Mouse (Mus musculus) MEL (cell line): Measurements from ENCODE around the gene Ern1. TPM values are rescaled to one million over a fixed set of nuclear protein-coding genes. Genes with fewer than 3 reads are reported as not detected.

Experiments used
- DNase-seq: peaks from one replicate; pipeline ENCODE4 v3.0.0; 2011; ENCODE audit warnings: low read depth, low spot score
- H3K27ac ChIP-seq: 2 replicates; pipeline ENCODE4 v1.5.1; 2012; ENCODE audit warnings: low read depth, mild to moderate bottlenecking, control low read depth, low read length, moderate library complexity; ENCODE audit not compliant: control insufficient read depth
- H3K27me3 ChIP-seq, 2 experiments: fragments of 150-350 bp in 1 of 2; sonication (generic) in 1 of 2; 2 replicates each; pipeline ENCODE4 v1.6.1; 2012; ENCODE audit warnings: low read length in 2 of 2, mild to moderate bottlenecking in 2 of 2, improper control_type of control experiment in 1 of 2, moderate library complexity in 1 of 2; ENCODE audit not compliant: insufficient read depth in 2 of 2, control insufficient read depth in 1 of 2
- H3K36me3 ChIP-seq, 2 experiments: 2 replicates each; pipeline ENCODE4 v1.6.1; 2012 to 2014; ENCODE audit warnings: low read length in 2 of 2, improper control_type of control experiment in 1 of 2, inconsistent platforms in 1 of 2, mild to moderate bottlenecking in 1 of 2; ENCODE audit not compliant: insufficient read depth in 2 of 2, control insufficient read depth in 1 of 2
- H3K4me1 ChIP-seq, 2 experiments: fragments of 150-350 bp in 1 of 2; sonication (generic) in 1 of 2; 2 replicates each; pipeline ENCODE4 v1.6.1; 2012; ENCODE audit warnings: low read length in 2 of 2, improper control_type of control experiment in 1 of 2, mild to moderate bottlenecking in 1 of 2; ENCODE audit not compliant: insufficient read depth in 2 of 2, control insufficient read depth in 1 of 2
- H3K4me3 ChIP-seq, 2 experiments: fragments of 150-350 bp in 1 of 2; sonication (generic) in 1 of 2; 2 replicates each; pipeline ENCODE4 v1.5.1; 2012; ENCODE audit warnings: low read depth in 2 of 2, low read length in 2 of 2, mild to moderate bottlenecking in 2 of 2, moderate library complexity in 2 of 2, control low read depth in 1 of 2, improper control_type of control experiment in 1 of 2; ENCODE audit not compliant: control insufficient read depth in 1 of 2, insufficient read depth in 1 of 2
- H3K79me2 ChIP-seq: 2 replicates; pipeline ENCODE4 v1.6.1; 2012; ENCODE audit warnings: mild to moderate bottlenecking, low read length, moderate library complexity; ENCODE audit not compliant: control insufficient read depth, poor library complexity, insufficient read depth
- H3K9ac ChIP-seq: 2 replicates; pipeline ENCODE4 v1.6.1; 2012; ENCODE audit warnings: low read depth, mild to moderate bottlenecking, control low read depth, low read length, moderate library complexity; ENCODE audit not compliant: control insufficient read depth, poor library complexity, severe bottlenecking
- H3K9me3 ChIP-seq: fragments of 150-350 bp; sonication (generic); replicated peaks from 2 replicates; pipeline ENCODE4 v1.6.1; 2012; ENCODE audit warnings: mild to moderate bottlenecking, low read length, improper control_type of control experiment, moderate library complexity; ENCODE audit not compliant: insufficient read depth
- BHLHE40 ChIP-seq: IDR thresholded peaks from 2 replicates; pipeline ENCODE4 v1.6.1; 2012; ENCODE audit warnings: low read depth, mild to moderate bottlenecking, inconsistent platforms, low read length, improper control_type of control experiment, borderline replicate concordance
- CHD2 ChIP-seq: IDR thresholded peaks from 2 replicates; pipeline ENCODE4 v1.6.1; 2011; ENCODE audit warnings: low read length, improper control_type of control experiment
- CTCF ChIP-seq, 3 experiments: IDR thresholded peaks in 2 of 3; conservative IDR thresholded peaks in 1 of 3; 2 replicates each; pipeline ENCODE4 v1.5.1; 2011 to 2012; ENCODE audit warnings: low read length in 3 of 3, low read depth in 2 of 3, mild to moderate bottlenecking in 2 of 3, improper control_type of control experiment in 1 of 3, inconsistent platforms in 1 of 3, mixed read lengths in 1 of 3, moderate library complexity in 1 of 3; ENCODE audit not compliant: control insufficient read depth in 1 of 3, insufficient read depth in 1 of 3, poor library complexity in 1 of 3, severe bottlenecking in 1 of 3
- E2F4 ChIP-seq: IDR thresholded peaks from 2 replicates; pipeline ENCODE4 v1.6.1; 2011; ENCODE audit warnings: low read depth, low read length, improper control_type of control experiment, borderline replicate concordance
- ELF1 ChIP-seq: IDR thresholded peaks from 2 replicates; pipeline ENCODE4 v1.6.1; 2014; ENCODE audit warnings: low read depth, mild to moderate bottlenecking, inconsistent platforms, low read length, improper control_type of control experiment, moderate library complexity
- EP300 ChIP-seq, 2 experiments: IDR thresholded peaks; 2 replicates each; pipeline ENCODE4 v1.6.1; 2011; ENCODE audit warnings: improper control_type of control experiment in 2 of 2, low read length in 2 of 2, low read depth in 1 of 2, mild to moderate bottlenecking in 1 of 2
- ETS1 ChIP-seq: IDR thresholded peaks from 2 replicates; pipeline ENCODE4 v1.6.1; 2012; ENCODE audit warnings: low read depth, mild to moderate bottlenecking, inconsistent platforms, low read length, improper control_type of control experiment, moderate library complexity
- GABPA ChIP-seq: IDR thresholded peaks from 2 replicates; pipeline ENCODE4 v1.6.1; 2012; ENCODE audit warnings: low read depth, mild to moderate bottlenecking, inconsistent platforms, low read length, improper control_type of control experiment, moderate library complexity
- GATA1 ChIP-seq: IDR thresholded peaks from 2 replicates; pipeline ENCODE4 v1.6.1; 2011; ENCODE audit warnings: low read depth, low read length, improper control_type of control experiment
- HCFC1 ChIP-seq: IDR thresholded peaks from 2 replicates; pipeline ENCODE4 v1.6.1; 2012; ENCODE audit warnings: low read depth, mild to moderate bottlenecking, inconsistent platforms, low read length, improper control_type of control experiment, moderate library complexity
- JUND ChIP-seq: IDR thresholded peaks from 2 replicates; pipeline ENCODE4 v1.6.1; 2011; ENCODE audit warnings: low read depth, mild to moderate bottlenecking, improper control_type of control experiment, low read length
- KAT2A ChIP-seq: conservative IDR thresholded peaks from 2 replicates; pipeline ENCODE4 v1.6.1; 2012; ENCODE audit warnings: low read depth, low read length, improper control_type of control experiment, inconsistent platforms
- MAFK ChIP-seq: IDR thresholded peaks from 2 replicates; pipeline ENCODE4 v1.6.1; 2011; ENCODE audit warnings: low read depth, mild to moderate bottlenecking, low read length, improper control_type of control experiment, borderline replicate concordance
- MAX ChIP-seq: IDR thresholded peaks from 2 replicates; pipeline ENCODE4 v1.6.1; 2011; ENCODE audit warnings: low read length, improper control_type of control experiment
- MAZ ChIP-seq: IDR thresholded peaks from 2 replicates; pipeline ENCODE4 v1.6.1; 2012; ENCODE audit warnings: low read depth, mild to moderate bottlenecking, inconsistent platforms, low read length, improper control_type of control experiment
- MEF2A ChIP-seq: IDR thresholded peaks from 2 replicates; pipeline ENCODE4 v1.6.1; 2014; ENCODE audit warnings: low read depth, mild to moderate bottlenecking, inconsistent platforms, low read length, improper control_type of control experiment; ENCODE audit not compliant: poor library complexity, insufficient replicate concordance, severe bottlenecking; ENCODE audit errors: extremely low read depth
- MXI1 ChIP-seq: IDR thresholded peaks from 2 replicates; pipeline ENCODE4 v1.6.1; 2011; ENCODE audit warnings: mild to moderate bottlenecking, low read depth, low read length, improper control_type of control experiment
- MYB ChIP-seq: IDR thresholded peaks from 2 replicates; pipeline ENCODE4 v1.6.1; 2011; ENCODE audit warnings: mild to moderate bottlenecking, low read depth, low read length, improper control_type of control experiment
- MYC ChIP-seq: IDR thresholded peaks from 2 replicates; pipeline ENCODE4 v1.6.1; 2011; ENCODE audit warnings: low read depth, mild to moderate bottlenecking, low read length, improper control_type of control experiment, moderate library complexity
- NELFE ChIP-seq: IDR thresholded peaks from 2 replicates; pipeline ENCODE4 v1.6.1; 2011; ENCODE audit warnings: low read depth, low read length, improper control_type of control experiment
- NRF1 ChIP-seq: IDR thresholded peaks from 2 replicates; pipeline ENCODE4 v1.6.1; 2014; ENCODE audit warnings: low read depth, mild to moderate bottlenecking, inconsistent platforms, low read length, improper control_type of control experiment, moderate library complexity; ENCODE audit not compliant: poor library complexity, insufficient read depth, severe bottlenecking
- POLR2A ChIP-seq, 2 experiments: IDR thresholded peaks; 2 replicates each; pipeline ENCODE4 v1.6.1; 2011 to 2012; ENCODE audit warnings: low read length in 2 of 2, mild to moderate bottlenecking in 2 of 2, control low read depth in 1 of 2, improper control_type of control experiment in 1 of 2, low read depth in 1 of 2, moderate library complexity in 1 of 2; ENCODE audit not compliant: control insufficient read depth in 1 of 2, insufficient read depth in 1 of 2, poor library complexity in 1 of 2
- POLR2AphosphoS2 ChIP-seq: IDR thresholded peaks from 2 replicates; pipeline ENCODE4 v1.6.1; 2011; ENCODE audit warnings: low read length, improper control_type of control experiment
- POLR2AphosphoS5 ChIP-seq: IDR thresholded peaks from 2 replicates; pipeline ENCODE4 v1.6.1; 2012; ENCODE audit warnings: low read depth, borderline replicate concordance, mild to moderate bottlenecking, inconsistent platforms, low read length, moderate library complexity, mixed read lengths
- RAD21 ChIP-seq: IDR thresholded peaks from 2 replicates; pipeline ENCODE4 v1.6.1; 2011; ENCODE audit warnings: mild to moderate bottlenecking, low read depth, low read length, improper control_type of control experiment
- RCOR1 ChIP-seq: IDR thresholded peaks from 2 replicates; pipeline ENCODE4 v1.6.1; 2012; ENCODE audit warnings: low read depth, mild to moderate bottlenecking, inconsistent platforms, low read length, improper control_type of control experiment
- SIN3A ChIP-seq: IDR thresholded peaks from 2 replicates; pipeline ENCODE4 v1.6.1; 2012; ENCODE audit warnings: low read length, improper control_type of control experiment, inconsistent platforms
- SMC3 ChIP-seq: IDR thresholded peaks from 2 replicates; pipeline ENCODE4 v1.6.1; 2011; ENCODE audit warnings: low read depth, low read length, improper control_type of control experiment
- TAL1 ChIP-seq: IDR thresholded peaks from 2 replicates; pipeline ENCODE4 v1.6.1; 2012; ENCODE audit warnings: mild to moderate bottlenecking, inconsistent platforms, low read length, moderate library complexity, mixed read lengths
- TBP ChIP-seq: IDR thresholded peaks from 2 replicates; pipeline ENCODE4 v1.8.0; 2011; ENCODE audit warnings: low read depth, low read length, improper control_type of control experiment
- TCF12 ChIP-seq: IDR thresholded peaks from 2 replicates; pipeline ENCODE4 v1.6.1; 2014; ENCODE audit warnings: low read depth, mild to moderate bottlenecking, inconsistent platforms, low read length, improper control_type of control experiment, moderate library complexity
- UBTF ChIP-seq: IDR thresholded peaks from 2 replicates; pipeline ENCODE4 v1.6.1; 2012; ENCODE audit warnings: low read depth, mild to moderate bottlenecking, inconsistent platforms, low read length, improper control_type of control experiment, moderate library complexity, borderline replicate concordance; ENCODE audit not compliant: insufficient read depth
- USF1 ChIP-seq: IDR thresholded peaks from 2 replicates; pipeline ENCODE4 v1.6.1; 2014; ENCODE audit warnings: low read depth, mild to moderate bottlenecking, inconsistent platforms, low read length, improper control_type of control experiment, moderate library complexity
- USF2 ChIP-seq, 2 experiments: IDR thresholded peaks; 2 replicates each; pipeline ENCODE4 v1.6.1; 2011 to 2012; ENCODE audit warnings: improper control_type of control experiment in 2 of 2, low read length in 2 of 2, borderline replicate concordance in 1 of 2, inconsistent platforms in 1 of 2, low read depth in 1 of 2, mild to moderate bottlenecking in 1 of 2; ENCODE audit not compliant: insufficient read depth in 1 of 2
- ZKSCAN1 ChIP-seq: IDR thresholded peaks from 2 replicates; pipeline ENCODE4 v1.6.1; 2012; ENCODE audit warnings: low read depth, mild to moderate bottlenecking, inconsistent platforms, low read length, improper control_type of control experiment, moderate library complexity
- ZMIZ1 ChIP-seq: IDR thresholded peaks from 2 replicates; pipeline ENCODE4 v1.6.1; 2012; ENCODE audit warnings: low read depth, mild to moderate bottlenecking, inconsistent platforms, low read length, improper control_type of control experiment, moderate library complexity
- ZNF384 ChIP-seq: IDR thresholded peaks from 2 replicates; pipeline ENCODE4 v1.6.1; 2012; ENCODE audit warnings: low read depth, mild to moderate bottlenecking, inconsistent platforms, low read length, improper control_type of control experiment
- polyA plus RNA-seq, 2 experiments: library from polyadenylated mRNA; stranded (reverse) in 1 of 2; unstranded in 1 of 2; fragments of >175 nt in 1 of 2; fragments of >200 nt in 1 of 2; gene quantifications; 2 replicates each; pipeline versions ENCODE4 v1.2.1 to v1.2.4; 2012; ENCODE audit warnings: low replicate concordance in 2 of 2, low read depth in 1 of 2; ENCODE audit not compliant: insufficient read length in 2 of 2, insufficient read depth in 1 of 2, missing spikeins in 1 of 2
- total RNA-seq: library from RNA; depleted of rRNA; stranded (reverse); fragments of 300-350 nt; gene quantifications from 2 replicates; pipeline ENCODE4 v1.2.3, GENCODE M21; 2012; rRNA removed

Ern1 gene
- total RNA-seq (4.3 and 4.8 TPM in 2 replicates), polyA plus RNA-seq (1 to 10 TPM in 1 of 2 experiments, not detected in 1; 5.7 TPM)

DNA sequence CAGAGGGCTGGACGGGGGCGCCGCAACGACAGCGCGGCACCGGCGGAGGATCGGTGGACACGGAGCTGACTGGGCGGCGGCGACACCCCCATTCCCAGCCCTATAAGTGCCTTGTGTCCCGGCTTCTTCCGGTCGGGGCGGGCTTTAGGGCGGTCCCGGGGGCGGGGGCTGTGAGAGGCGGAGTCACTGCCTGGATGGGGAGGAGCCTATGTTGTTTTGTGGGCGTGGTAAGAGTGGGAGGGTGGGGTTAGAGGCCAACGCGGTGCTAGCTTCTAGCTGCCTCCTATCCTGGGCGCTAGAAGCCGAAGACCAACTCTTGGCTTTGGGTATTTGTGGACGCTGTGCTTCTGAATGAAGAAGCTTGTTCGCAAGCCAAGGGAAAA lies at the start of gene Ern1:
Gene Ern1 (minus strand): TSS at position 120 of the 383 bp plus-strand sequence.
- Histone ChIP-seq H3K27me3 (no peaks in the 10 kb centered on the region), H3K9me3 (no peaks in the 10 kb centered on the region), H3K4me1 (peaks cover 6 to 14% of the 10 kb centered on the region in 2 experiments; a peak in 3 of 4 replicates), H3K79me2 (peaks cover 16% of the 10 kb centered on the region), H3K27ac (peak within 1 kb of the TSS; percentile 59), H3K9ac (peak within 1 kb of the TSS; percentile 89), H3K36me3 (peaks cover 0 to 19% of the 10 kb centered on the region in 2 experiments; a peak in 2 of 4 replicates), H3K4me3 (peak within 1 kb of the TSS; percentile 82 to 97)
- peak; percentile 96 for DNase-seq
- TF ChIP-seq SIN3A (peak; percentile 78; the same call in 1 of the 2 replicates), MAFK (no peak), MXI1 (0 out of 2 replicates have a peak, but pooled peaks have one; percentile 4), ETS1 (peak; percentile 52), RCOR1 (no peak), KAT2A (no peak), MYB (no peak), USF1 (0 out of 2 replicates have a peak, but pooled peaks have one; percentile 31), TBP (peak; percentile 92), SMC3 (no peak), HCFC1 (peak; percentile 75), MYC (no peak), EP300 (IDR thresholded peaks at IDR 0.05; ENCODE audit: low read depth in 1 of 2, low read length in 2 of 2) (no peak), MEF2A (no peak), POLR2AphosphoS5 (no peak), RAD21 (no peak), UBTF (no peak; the same call in 1 of the 2 replicates), JUND (no peak), E2F4 (no peak), BHLHE40 (no peak), TAL1 (no peak), ZKSCAN1 (no peak), ELF1 (peak; percentile 94), GATA1 (no peak), MAZ (peak; percentile 87), POLR2AphosphoS2 (peak; percentile 93), CHD2 (no peak), NELFE (peak; percentile 94), ZNF384 (0 out of 2 replicates have a peak, but pooled peaks have one; percentile 36), USF2 (IDR thresholded peaks at IDR 0.05; ENCODE audit: borderline replicate concordance in 1 of 2, insufficient read depth in 1 of 2, low read depth in 1 of 2, low read length in 2 of 2) (no peak), POLR2A (IDR thresholded peaks at IDR 0.05; ENCODE audit: control insufficient read depth in 1 of 2, insufficient read depth in 1 of 2, low read depth in 1 of 2, low read length in 2 of 2, poor library complexity in 1 of 2) (peak; percentile 91 to 94), NRF1 (no peak), CTCF (IDR thresholded peaks at IDR 0.05 in 2 of 3, conservative IDR thresholded peaks at IDR 0.05 in 1 of 3; ENCODE audit: control insufficient read depth in 1 of 3, insufficient read depth in 1 of 3, low read depth in 2 of 3, low read length in 3 of 3, poor library complexity in 1 of 3, severe bottlenecking in 1 of 3) (no peak), GABPA (no peak), ZMIZ1 (peak; percentile 96), MAX (peak; percentile 46; the same call in 1 of the 2 replicates), TCF12 (peak; percentile 65)
